Mouse (Mus musculus): ENCODE results near the gene Gapvd1.
A peak's percentile ranks its signal among the peaks of the same experiment; 100 is the strongest.
"Not testable (repeated sequence)": the region's sequence is repeated elsewhere in the genome, so short reads cannot be mapped to it uniquely, and the experiment has no call there.

Gapvd1 gene

DNA sequence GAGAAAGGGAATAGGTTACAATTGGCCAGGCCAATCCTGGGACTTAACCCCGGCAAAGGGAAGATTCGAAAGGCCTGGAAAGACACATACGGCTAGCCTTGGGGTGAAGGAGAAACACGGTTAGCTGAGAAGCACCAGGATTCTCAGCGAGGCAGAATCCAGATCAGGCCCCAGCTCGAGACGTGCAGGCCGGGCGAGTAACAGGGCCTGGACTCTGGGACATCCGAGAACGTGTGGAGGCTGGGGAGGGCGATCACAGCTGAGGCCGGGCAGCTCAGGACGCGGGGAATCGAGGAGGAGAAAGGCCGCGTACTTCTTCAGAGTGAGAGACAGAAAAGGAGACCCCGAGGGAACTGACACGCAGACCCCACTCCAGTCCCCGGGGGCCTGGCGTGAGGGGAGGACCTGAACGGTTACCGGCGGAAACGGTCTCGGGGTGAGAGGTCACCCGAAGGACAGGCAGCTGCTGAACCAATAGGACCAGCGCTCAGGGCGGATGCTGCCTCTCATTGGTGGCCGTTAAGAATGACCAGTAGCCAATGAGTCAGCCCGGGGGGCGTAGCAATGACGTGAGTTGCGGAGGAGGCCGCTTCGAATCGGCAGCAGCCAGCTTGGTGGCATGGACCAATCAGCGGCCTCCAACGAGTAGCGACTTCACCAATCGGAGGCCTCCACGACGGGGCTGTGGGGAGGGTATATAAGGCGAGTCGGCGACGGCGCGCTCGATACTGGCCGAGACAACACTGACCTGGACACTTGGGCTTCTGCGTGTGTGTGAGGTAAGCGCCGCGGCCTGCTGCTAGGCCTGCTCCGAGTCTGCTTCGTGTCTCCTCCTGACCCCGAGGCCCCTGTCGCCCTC is 16.6 kb upstream of the Gapvd1 start, which contains the start of gene Hspa5:
Hspa5 (plus strand) TSS at position 603 of the 859 bp plus-strand sequence.
- DNase-seq (ENCODE audit: low read depth, low spot score) = peak; percentile 100

GRCm38 (mm10) chr2:34770951-34771350 is 15.9 kb upstream of the Gapvd1 start:
- DNase-seq (ENCODE audit: low read depth, low spot score) = no peak

DNA sequence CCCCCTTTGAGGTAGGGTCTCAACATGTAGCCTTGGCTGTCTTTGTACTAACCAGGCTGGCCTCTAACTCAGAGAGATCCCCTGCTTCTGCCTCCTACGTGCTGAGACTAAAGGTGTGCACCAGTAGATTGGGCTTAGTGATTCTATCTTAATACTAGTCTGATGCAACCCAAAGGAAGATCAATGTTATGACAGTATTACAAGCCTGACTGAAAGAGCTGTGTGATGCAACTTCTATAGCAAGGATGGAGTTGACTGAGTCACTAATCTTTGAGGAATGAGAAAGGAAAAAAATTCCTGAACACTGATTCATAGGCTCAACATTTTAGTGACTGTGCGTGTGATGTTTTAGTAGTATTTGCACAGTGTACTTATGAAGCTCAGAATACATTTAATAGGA is 15.0 kb upstream of the Gapvd1 start:
- DNase-seq (ENCODE audit: low read depth, low spot score) = no peak

- peak; percentile 60 for DNase-seq (ENCODE audit: low read depth, low spot score)
These were observed 9.8 kb upstream of the Gapvd1 start for GRCm38 (mm10) chr2:34764801-34765200.

DNA sequence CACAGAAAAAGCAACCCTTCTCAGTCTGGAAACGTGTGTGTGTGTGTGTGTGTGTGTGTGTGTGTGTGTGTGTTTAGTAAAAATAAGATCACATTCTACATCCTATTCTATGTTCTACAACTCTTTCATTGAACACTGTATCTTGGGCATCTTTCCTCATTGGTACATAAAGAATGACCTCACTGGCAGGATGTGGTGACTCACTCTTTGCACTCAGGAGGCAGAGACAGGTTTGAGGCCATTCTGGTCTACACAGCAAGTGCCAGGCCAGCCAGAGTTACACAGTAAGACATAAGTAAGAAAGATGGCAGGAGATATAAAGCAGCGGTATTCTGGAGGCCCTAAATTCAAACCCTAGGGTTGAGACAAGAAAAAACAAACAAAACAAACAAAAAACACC is 7.8 kb upstream of the Gapvd1 start:
- no peak for DNase-seq (ENCODE audit: low read depth, low spot score)

- no peak for DNase-seq (ENCODE audit: low read depth, low spot score)
These were observed 7.1 kb upstream of the Gapvd1 start for GRCm38 (mm10) chr2:34762174-34762573.

GRCm38 (mm10) chr2:34761272-34761671 is 6.2 kb upstream of the Gapvd1 start:
- not testable (repeated sequence) for DNase-seq (ENCODE audit: low read depth, low spot score)

DNA sequence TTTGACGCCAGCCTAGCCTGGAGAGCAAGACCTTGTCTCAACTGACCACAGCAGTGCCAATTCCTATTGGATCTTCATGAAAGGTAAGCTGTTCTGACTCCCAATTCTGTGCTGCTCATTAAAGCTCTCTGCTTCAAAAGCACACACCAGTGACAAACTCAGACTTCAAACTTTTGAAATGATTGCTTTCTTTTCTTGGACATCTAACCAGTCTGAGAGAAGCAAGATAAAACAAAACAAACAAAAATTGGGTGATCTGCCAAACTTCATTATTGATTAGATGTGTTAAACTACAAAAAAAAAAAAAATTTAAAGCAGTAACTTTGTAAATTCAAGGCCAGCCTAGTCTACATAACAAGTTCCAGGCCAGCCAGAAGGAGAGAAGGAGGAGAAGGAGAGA is 2.3 kb upstream of the Gapvd1 start:
- DNase-seq (ENCODE audit: low read depth, low spot score) = no peak

DNA sequence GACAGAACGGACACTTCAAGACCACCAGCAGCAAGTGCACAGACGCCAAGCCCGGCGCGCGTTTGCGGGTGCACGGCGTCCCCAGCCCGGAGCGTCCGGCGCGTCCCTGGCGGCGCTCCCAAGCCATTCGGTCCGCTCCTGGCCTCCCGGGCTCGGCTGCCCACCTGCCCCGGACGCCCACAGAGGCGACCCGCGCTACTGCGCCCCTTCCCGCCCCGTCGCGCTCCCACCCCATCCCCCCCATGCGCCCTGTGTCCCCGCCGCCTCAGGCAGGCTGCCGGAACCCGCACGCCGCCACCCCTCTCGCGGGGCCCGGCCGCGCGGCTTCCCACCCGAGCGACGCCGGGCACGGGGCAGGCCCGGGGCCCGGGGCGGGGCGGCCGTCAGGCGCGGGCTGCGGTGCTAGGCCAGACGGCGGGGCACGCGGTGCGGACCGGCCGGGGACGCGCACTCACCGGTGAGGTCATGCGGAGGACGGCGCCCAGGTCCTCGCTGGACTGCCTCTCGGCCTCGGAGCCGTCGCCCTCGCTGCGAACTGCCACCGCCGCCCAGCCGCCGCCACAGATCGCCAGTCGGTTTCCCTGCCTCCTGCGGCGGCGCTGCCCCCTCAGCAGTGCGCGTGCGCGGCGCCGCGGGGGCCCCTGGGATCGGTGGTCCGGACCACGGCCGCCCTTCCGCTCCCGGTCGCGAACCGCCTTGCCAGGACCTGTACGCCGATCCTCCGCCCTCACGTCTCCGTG is 1.1 kb downstream of the Gapvd1 start:
- peak; percentile 66 for DNase-seq (ENCODE audit: low read depth, low spot score)

DNA sequence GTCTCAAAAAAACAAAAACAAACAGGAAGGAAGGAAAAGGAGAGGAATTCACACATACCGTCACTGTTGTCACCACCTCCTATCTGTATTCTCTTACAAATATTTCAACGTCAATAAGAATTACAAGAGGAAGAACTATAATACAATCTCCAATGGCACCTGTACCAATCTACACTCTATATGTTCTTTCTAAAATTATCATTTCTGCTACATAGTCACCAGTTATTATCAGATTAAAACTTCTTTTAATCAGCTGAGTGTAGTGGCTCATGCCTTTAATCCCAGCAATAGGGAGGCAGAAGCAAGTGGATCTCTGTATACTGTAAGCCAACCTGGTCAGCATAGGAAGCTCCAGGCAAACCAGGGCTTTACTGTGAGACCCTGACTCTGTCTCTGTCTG is 4.8 kb downstream of the Gapvd1 start:
- DNase-seq (ENCODE audit: low read depth, low spot score) = no peak

DNA sequence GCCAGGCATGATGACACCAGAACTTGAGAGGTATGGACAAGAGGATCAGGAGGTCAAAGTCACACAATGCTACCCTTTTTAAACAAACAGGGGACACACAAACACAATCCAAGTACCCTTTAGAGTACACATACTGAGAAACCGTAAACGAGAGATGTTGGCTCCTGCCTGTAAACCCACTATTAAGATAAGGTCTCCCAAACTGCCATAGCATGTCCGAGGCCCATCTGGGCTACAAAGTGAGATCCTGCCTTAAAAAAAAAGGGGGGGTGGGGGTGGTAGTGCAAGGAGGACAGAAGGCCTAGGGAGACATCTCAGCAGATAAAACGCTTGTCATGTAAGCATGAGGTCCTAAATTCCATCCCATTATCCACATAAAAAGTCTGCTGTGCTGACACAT is 6.6 kb downstream of the Gapvd1 start:
- DNase-seq (ENCODE audit: low read depth, low spot score) = no peak

DNA sequence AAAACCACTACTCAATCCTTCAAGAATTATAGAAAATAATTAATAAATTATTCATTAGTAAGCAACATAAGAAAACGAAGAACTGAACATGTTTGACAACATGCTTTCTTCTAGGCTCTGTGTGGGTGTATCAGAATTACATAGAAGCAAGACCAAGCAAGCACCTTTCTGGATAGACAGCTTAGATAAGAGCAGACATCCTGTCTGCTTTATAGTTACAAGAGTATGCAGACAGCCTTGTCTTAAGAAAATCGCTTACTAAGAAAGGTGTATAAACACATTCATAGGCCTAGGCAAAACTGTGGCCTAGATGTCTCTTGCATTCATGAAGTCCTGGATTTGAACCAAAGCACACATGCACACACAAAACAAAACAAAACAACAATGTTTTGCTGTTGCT is 9.4 kb downstream of the Gapvd1 start:
- no peak for DNase-seq (ENCODE audit: low read depth, low spot score)

GRCm38 (mm10) chr2:34744476-34744875 is 10.6 kb downstream of the Gapvd1 start:
- no peak for DNase-seq (ENCODE audit: low read depth, low spot score)

- no peak for DNase-seq (ENCODE audit: low read depth, low spot score)
These were observed 12.4 kb downstream of the Gapvd1 start for GRCm38 (mm10) chr2:34742675-34743074.

DNA sequence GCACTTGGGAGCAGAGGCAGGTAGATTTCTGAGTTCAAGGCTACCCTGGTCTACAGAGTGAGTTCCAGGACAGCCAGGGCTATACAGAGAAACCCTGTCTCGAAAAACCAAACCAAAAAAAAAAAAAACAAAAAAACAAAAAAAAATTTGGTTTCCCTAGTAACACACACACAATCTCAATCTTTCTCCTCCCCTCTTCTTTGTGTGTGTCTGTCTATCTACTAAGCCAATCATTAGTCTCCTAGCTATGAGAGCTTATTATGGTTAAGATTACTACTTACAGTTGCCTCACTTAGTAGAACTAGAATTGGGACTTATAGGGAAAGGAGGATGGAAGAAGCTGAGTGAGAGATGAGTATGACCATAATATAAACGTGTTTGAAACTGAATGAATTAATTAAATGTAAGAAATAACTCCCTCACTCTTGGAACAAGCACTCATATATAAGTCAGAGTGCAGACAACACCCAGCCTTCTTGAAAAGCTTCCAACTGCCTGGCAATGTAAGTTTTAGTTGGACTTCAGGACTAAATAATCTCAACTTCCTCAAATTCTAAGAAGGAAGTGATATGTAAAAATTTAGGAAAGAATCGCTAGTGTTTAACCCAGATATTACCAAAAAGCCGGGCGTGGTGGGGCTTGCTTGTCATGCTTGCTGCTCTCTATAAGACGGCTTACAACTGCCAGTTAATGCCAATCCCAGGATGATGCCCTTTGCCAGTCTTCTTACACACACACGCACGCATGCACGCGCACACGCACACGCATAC is 13.5 kb downstream of the Gapvd1 start:
- DNase-seq (ENCODE audit: low read depth, low spot score) = no peak

GRCm38 (mm10) chr2:34739684-34740391 is 15.2 kb downstream of the Gapvd1 start:
- no peak for DNase-seq (ENCODE audit: low read depth, low spot score)

- DNase-seq (ENCODE audit: low read depth, low spot score) = no peak
These were observed 17.1 kb downstream of the Gapvd1 start for GRCm38 (mm10) chr2:34737911-34738310.

- no peak for DNase-seq (ENCODE audit: low read depth, low spot score)
These were observed 18.4 kb downstream of the Gapvd1 start for GRCm38 (mm10) chr2:34736626-34737025.

DNA sequence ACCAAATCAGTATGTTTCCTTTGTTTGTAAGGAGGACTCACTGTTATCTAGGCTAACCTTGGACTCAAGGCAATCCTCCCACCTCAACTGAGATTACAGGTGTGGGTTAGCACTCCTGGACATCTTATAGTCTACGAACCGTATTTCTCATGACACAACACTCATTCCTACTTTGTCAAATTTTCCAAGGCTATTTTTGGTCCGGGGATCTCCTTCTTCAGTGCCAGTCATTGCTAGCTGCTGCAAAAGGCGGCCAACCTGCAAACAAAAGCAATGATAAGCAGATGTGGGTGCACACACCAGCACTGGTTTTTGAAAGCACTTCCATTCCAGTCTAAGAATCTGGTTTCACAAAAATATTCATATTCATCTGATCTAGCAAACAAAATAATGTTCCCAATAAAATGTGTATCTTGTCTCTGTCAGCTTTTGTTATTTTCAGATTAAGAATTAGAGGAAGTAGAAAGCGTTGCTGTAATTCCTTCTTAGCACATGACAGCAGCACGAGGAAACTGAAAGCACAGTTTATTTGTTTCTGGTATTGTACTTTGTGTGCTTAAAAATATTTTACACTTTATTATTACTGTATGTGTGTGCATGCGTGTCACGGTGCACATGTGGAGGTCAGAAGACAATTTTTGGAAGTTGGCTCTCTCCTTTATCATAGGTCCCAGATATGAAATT is 27.8 kb downstream of the Gapvd1 start:
- no peak for DNase-seq (ENCODE audit: low read depth, low spot score)

GRCm38 (mm10) chr2:34725269-34725668 is 29.8 kb downstream of the Gapvd1 start:
- no peak for DNase-seq (ENCODE audit: low read depth, low spot score)

DNA sequence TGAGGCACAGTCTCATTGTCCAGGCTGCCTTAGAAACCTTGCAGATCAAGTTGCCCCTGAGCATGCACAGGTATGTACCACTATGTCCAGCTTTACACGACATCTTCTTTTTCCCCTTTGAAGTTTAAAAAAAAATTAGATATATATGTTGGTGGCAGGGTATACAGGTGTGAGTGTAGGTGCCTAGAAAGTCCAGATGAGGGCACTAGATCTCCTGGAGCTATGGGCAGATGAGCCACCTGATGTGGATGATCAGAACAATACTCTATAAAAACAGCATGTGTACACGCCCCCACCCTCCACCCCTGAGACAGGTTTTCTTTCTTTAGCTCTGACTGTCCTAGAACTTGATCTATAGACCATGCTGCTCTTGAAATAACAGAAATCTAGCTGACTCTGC is 36.8 kb downstream of the Gapvd1 start:
- DNase-seq (ENCODE audit: low read depth, low spot score) = peak; percentile 25
